In the genomic region with DNA sequence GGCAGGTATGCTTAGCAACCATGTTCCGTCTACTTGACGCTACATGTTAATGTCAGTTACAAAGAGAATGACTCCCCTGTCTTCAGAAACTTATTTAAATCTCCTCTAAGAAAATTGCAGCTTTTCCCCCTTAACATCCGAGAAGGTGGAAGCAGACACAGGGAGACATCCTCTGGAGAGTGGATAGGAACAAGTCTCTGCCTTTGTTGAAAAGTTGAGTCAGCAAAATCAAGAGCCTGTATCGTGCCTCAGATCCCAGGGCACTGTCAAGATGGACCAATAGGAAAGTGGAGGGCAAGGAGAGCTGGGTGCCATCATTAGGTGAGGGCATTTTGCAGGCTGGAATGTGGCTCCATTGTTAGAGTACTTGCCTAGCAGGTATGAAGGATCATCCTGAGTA, we compare ENCODE assay signal across 35 mouse cellular contexts.
"Had no signal": no experiment of that assay in that cellular context is flagged by ENCODE, and none has a peak within 500 bp of the region (broad histone marks: within the 10 kb centered on the region; RNA-seq: fewer than 3 reads in every experiment).

No protein-coding gene starts in this region.

- ATAC-seq: hindbrain, embryonic 16.5 days; hindbrain, postnatal 0 days; inflammation-experienced regulatory T-cells, adult 6 months; intestine, embryonic 15.5 days; intestine, embryonic 16.5 days; intestine, postnatal 0 days had no signal

- H3K27me3 ChIP-seq: hindbrain, embryonic 12.5 days; hindbrain, embryonic 13.5 days; hindbrain, embryonic 15.5 days; intestine, embryonic 15.5 days; kidney, embryonic 15.5 days had no signal

- H3K4me2 ChIP-seq: heart, embryonic 11.5 days; heart, embryonic 12.5 days; heart, embryonic 13.5 days; heart, embryonic 15.5 days; hindbrain, embryonic 12.5 days; hindbrain, embryonic 13.5 days; hindbrain, embryonic 14.5 days; hindbrain, embryonic 15.5 days; intestine, embryonic 15.5 days; kidney, embryonic 15.5 days had no signal

- H3K4me1 ChIP-seq: hindbrain, embryonic 10.5 days; kidney, embryonic 15.5 days had no signal

- H3K27ac ChIP-seq: heart, embryonic 10.5 days; heart, embryonic 13.5 days; heart, embryonic 15.5 days; hindbrain, embryonic 10.5 days; hindbrain, embryonic 12.5 days; hindbrain, embryonic 13.5 days; hindbrain, embryonic 14.5 days; hindbrain, embryonic 15.5 days; hindbrain, postnatal 0 days; intestine, embryonic 15.5 days; kidney, embryonic 15.5 days; kidney, postnatal 0 days; layer of hippocampus, adult 2 months had no signal

- H3K9me3 ChIP-seq: heart, embryonic 10.5 days; heart, embryonic 12.5 days; heart, embryonic 13.5 days; heart, embryonic 15.5 days; hindbrain, embryonic 10.5 days; hindbrain, embryonic 12.5 days; hindbrain, embryonic 13.5 days; hindbrain, embryonic 15.5 days; intestine, embryonic 15.5 days; kidney, embryonic 15.5 days had no signal

- H3K9ac ChIP-seq: heart, embryonic 12.5 days; heart, embryonic 13.5 days; heart, embryonic 15.5 days; hindbrain, embryonic 12.5 days; hindbrain, embryonic 13.5 days; hindbrain, embryonic 14.5 days; hindbrain, embryonic 15.5 days; intestine, embryonic 15.5 days; kidney, embryonic 15.5 days had no signal

- DNase-seq: heart, postnatal 10 days; heart, postnatal 14 days; heart, postnatal 36 days; heart, postnatal 4 days; kidney, adult 11 months; kidney, adult 18-20 months; kidney, adult 2 months; kidney, adult 8-10 months; kidney, adult 9 months; kidney, postnatal 10 days; kidney, postnatal 14 days; kidney, postnatal 25 days; kidney, postnatal 36 days; kidney, postnatal 4 days; layer of hippocampus, adult 9-11 months; layer of hippocampus, postnatal 36 days had no signal

- H3K4me3 ChIP-seq: heart, embryonic 10.5 days; heart, embryonic 12.5 days; heart, embryonic 13.5 days; heart, embryonic 15.5 days; hindbrain, embryonic 10.5 days; hindbrain, embryonic 12.5 days; hindbrain, embryonic 13.5 days; hindbrain, embryonic 15.5 days; intestine, embryonic 15.5 days; kidney, embryonic 15.5 days; layer of hippocampus, adult 2 months had no signal

- H3K36me3 ChIP-seq: heart, embryonic 10.5 days; heart, embryonic 12.5 days; heart, embryonic 13.5 days; heart, embryonic 15.5 days; hindbrain, embryonic 10.5 days; hindbrain, embryonic 12.5 days; hindbrain, embryonic 13.5 days; hindbrain, embryonic 15.5 days; intestine, embryonic 15.5 days; kidney, embryonic 15.5 days had no signal
